Mouse (Mus musculus): ENCODE measurements around the gene Ankrd6. TPM values are rescaled to one million over a fixed set of nuclear protein-coding genes. Genes with fewer than 3 reads are reported as not detected.

Ankrd6 gene
- polyA plus RNA-seq, 1 experiment from 2014 or later: 4.7 TPM

GRCm38 (mm10) chr4:32951035-32951940, 647 bp upstream of the Ankrd6 start:
- H3K27ac ChIP-seq (ENCODE audit: low read depth): no peak overlapping the region
- no peaks in the 10 kb centered on the region for H3K9me3 ChIP-seq (ENCODE audit: low read depth, low read length)
- 0 out of 2 replicates have a peak, but pooled peaks cover 3% of the 10 kb centered on the region for H3K4me1 ChIP-seq (ENCODE audit: insufficient read depth)
- peak; percentile 17 for DNase-seq
- H3K27me3 ChIP-seq (ENCODE audit: insufficient read depth, low read length): peaks cover 15% of the 10 kb centered on the region; the same call in 1 of the 2 replicates
- 5% methylated on average over 34 of the region's 34 CpGs for WGBS
- TF ChIP-seq CTCF (IDR thresholded peaks at IDR 0.05; ENCODE audit: low read depth): no peak
- peak overlapping the region; percentile 60 for H3K9ac ChIP-seq
- ATAC-seq (ENCODE audit: insufficient read depth): peak; percentile 3
- peak overlapping the region; percentile 96 for H3K4me2 ChIP-seq
- H3K36me3 ChIP-seq (ENCODE audit: insufficient read depth): no peaks in the 10 kb centered on the region
- peak overlapping the region; percentile 60 for H3K4me3 ChIP-seq (ENCODE audit: low read depth, low read length)

GRCm38 (mm10) chr4:32948696-32949095, 1.9 kb downstream of the Ankrd6 start:
- TF ChIP-seq CTCF (IDR thresholded peaks at IDR 0.05; ENCODE audit: low read depth): no peak
- no peak overlapping the region for H3K4me3 ChIP-seq (ENCODE audit: low read depth, low read length)
- H3K4me1 ChIP-seq (ENCODE audit: insufficient read depth): 0 out of 2 replicates have a peak, but pooled peaks cover 3% of the 10 kb centered on the region
- no peak overlapping the region for H3K27ac ChIP-seq (ENCODE audit: low read depth)
- no peak for ATAC-seq (ENCODE audit: insufficient read depth)
- no peak overlapping the region for H3K4me2 ChIP-seq
- 61% methylated on average over 10 of the region's 10 CpGs for WGBS
- no peak overlapping the region for H3K9ac ChIP-seq
- no peaks in the 10 kb centered on the region for H3K36me3 ChIP-seq (ENCODE audit: insufficient read depth)
- H3K27me3 ChIP-seq (ENCODE audit: insufficient read depth, low read length): peaks cover 15% of the 10 kb centered on the region; the same call in 1 of the 2 replicates
- DNase-seq: no peak
- H3K9me3 ChIP-seq (ENCODE audit: low read depth, low read length): no peaks in the 10 kb centered on the region

GRCm38 (mm10) chr4:32947631-32948030, 3.0 kb downstream of the Ankrd6 start:
- H3K4me1 ChIP-seq (ENCODE audit: insufficient read depth): 0 out of 2 replicates have a peak, but pooled peaks cover 3% of the 10 kb centered on the region
- H3K4me2 ChIP-seq: no peak overlapping the region
- H3K9ac ChIP-seq: no peak overlapping the region
- 17% methylated on average over 4 of the region's 4 CpGs for WGBS
- H3K27ac ChIP-seq (ENCODE audit: low read depth): no peak overlapping the region
- DNase-seq (peak; percentile 22), ATAC-seq (ENCODE audit: insufficient read depth) (no peak)
- H3K9me3 ChIP-seq (ENCODE audit: low read depth, low read length): no peaks in the 10 kb centered on the region
- peaks cover 12% of the 10 kb centered on the region; the same call in 1 of the 2 replicates for H3K27me3 ChIP-seq (ENCODE audit: insufficient read depth, low read length)
- H3K36me3 ChIP-seq (ENCODE audit: insufficient read depth): no peaks in the 10 kb centered on the region
- H3K4me3 ChIP-seq (ENCODE audit: low read depth, low read length): no peak overlapping the region
- no peak for TF ChIP-seq CTCF (IDR thresholded peaks at IDR 0.05; ENCODE audit: low read depth)

GRCm38 (mm10) chr4:32940984-32941383, 9.7 kb downstream of the Ankrd6 start:
- no peak for ATAC-seq (ENCODE audit: insufficient read depth)
- Histone ChIP-seq H3K27me3 (ENCODE audit: insufficient read depth, low read length) (no peaks in the 10 kb centered on the region), H3K4me2 (no peak overlapping the region), H3K9me3 (ENCODE audit: low read depth, low read length) (no peaks in the 10 kb centered on the region), H3K9ac (no peak overlapping the region), H3K4me1 (ENCODE audit: insufficient read depth) (no peaks in the 10 kb centered on the region), H3K36me3 (ENCODE audit: insufficient read depth) (no peaks in the 10 kb centered on the region), H3K4me3 (ENCODE audit: low read depth, low read length) (no peak overlapping the region), H3K27ac (ENCODE audit: low read depth) (no peak overlapping the region)
- TF ChIP-seq CTCF (IDR thresholded peaks at IDR 0.05; ENCODE audit: low read depth): no peak
- DNase-seq: no peak
- 71% methylated on average over 4 of the region's 4 CpGs for WGBS

GRCm38 (mm10) chr4:32939964-32940363, 10.7 kb downstream of the Ankrd6 start:
- Histone ChIP-seq H3K9ac (no peak overlapping the region), H3K27me3 (ENCODE audit: insufficient read depth, low read length) (no peaks in the 10 kb centered on the region), H3K27ac (ENCODE audit: low read depth) (no peak overlapping the region), H3K4me3 (ENCODE audit: low read depth, low read length) (no peak overlapping the region), H3K4me1 (ENCODE audit: insufficient read depth) (no peaks in the 10 kb centered on the region), H3K4me2 (no peak overlapping the region), H3K9me3 (ENCODE audit: low read depth, low read length) (no peaks in the 10 kb centered on the region), H3K36me3 (ENCODE audit: insufficient read depth) (no peaks in the 10 kb centered on the region)
- DNase-seq (no peak), ATAC-seq (ENCODE audit: insufficient read depth) (no peak)
- TF ChIP-seq CTCF (IDR thresholded peaks at IDR 0.05; ENCODE audit: low read depth): no peak
- WGBS: 54% methylated on average over 5 of the region's 5 CpGs

GRCm38 (mm10) chr4:32939521-32939920, 11.1 kb downstream of the Ankrd6 start:
- no peak for DNase-seq
- 46% methylated on average over 4 of the region's 4 CpGs for WGBS
- H3K27ac ChIP-seq (ENCODE audit: low read depth): no peak overlapping the region

GRCm38 (mm10) chr4:32936762-32937341, 13.8 kb downstream of the Ankrd6 start:
- ATAC-seq (ENCODE audit: insufficient read depth) (peak; percentile 63), DNase-seq (peak; percentile 58)
- no peaks in the 10 kb centered on the region for H3K36me3 ChIP-seq (ENCODE audit: insufficient read depth)
- no peak overlapping the region; the same call in 1 of the 2 replicates for H3K4me2 ChIP-seq
- H3K4me1 ChIP-seq (ENCODE audit: insufficient read depth): no peaks in the 10 kb centered on the region
- TF ChIP-seq CTCF (IDR thresholded peaks at IDR 0.05; ENCODE audit: low read depth): no peak
- no peak overlapping the region for H3K9ac ChIP-seq
- no peaks in the 10 kb centered on the region for H3K27me3 ChIP-seq (ENCODE audit: insufficient read depth, low read length)
- no peak overlapping the region for H3K4me3 ChIP-seq (ENCODE audit: low read depth, low read length)
- WGBS: 11% methylated on average over 9 of the region's 9 CpGs
- H3K27ac ChIP-seq (ENCODE audit: low read depth): 0 out of 2 replicates have a peak overlapping the region, but pooled peaks have one; percentile 3
- H3K9me3 ChIP-seq (ENCODE audit: low read depth, low read length): no peaks in the 10 kb centered on the region

More at GRCm38 (mm10) chr4:32939521-32939920, 11.1 kb downstream of the Ankrd6 start:
- no peaks in the 10 kb centered on the region for H3K4me1 ChIP-seq (ENCODE audit: insufficient read depth)
- H3K9ac ChIP-seq: no peak overlapping the region
- no peak overlapping the region for H3K4me2 ChIP-seq
- no peak for ATAC-seq (ENCODE audit: insufficient read depth)
- no peak overlapping the region for H3K4me3 ChIP-seq (ENCODE audit: low read depth, low read length)
- no peaks in the 10 kb centered on the region for H3K9me3 ChIP-seq (ENCODE audit: low read depth, low read length)
- no peaks in the 10 kb centered on the region for H3K27me3 ChIP-seq (ENCODE audit: insufficient read depth, low read length)
- no peaks in the 10 kb centered on the region for H3K36me3 ChIP-seq (ENCODE audit: insufficient read depth)
- no peak for TF ChIP-seq CTCF (IDR thresholded peaks at IDR 0.05; ENCODE audit: low read depth)
